Mouse (Mus musculus) right cerebral cortex, postnatal 4 days (tissue): ENCODE data around the gene Aldoart2.
"Not testable (repeated sequence)": the region's sequence is repeated elsewhere in the genome, so short reads cannot be mapped to it uniquely, and the experiment has no call there.

Experiments
- DNase-seq: peaks from one replicate; pipeline ENCODE4 v3.0.0-alpha.2; 2022

Gene Aldoart2

GRCm38 (mm10) chr12:55586936-55587335, 21.9 kb downstream of the Aldoart2 start:
- not testable (repeated sequence) for DNase-seq

DNA sequence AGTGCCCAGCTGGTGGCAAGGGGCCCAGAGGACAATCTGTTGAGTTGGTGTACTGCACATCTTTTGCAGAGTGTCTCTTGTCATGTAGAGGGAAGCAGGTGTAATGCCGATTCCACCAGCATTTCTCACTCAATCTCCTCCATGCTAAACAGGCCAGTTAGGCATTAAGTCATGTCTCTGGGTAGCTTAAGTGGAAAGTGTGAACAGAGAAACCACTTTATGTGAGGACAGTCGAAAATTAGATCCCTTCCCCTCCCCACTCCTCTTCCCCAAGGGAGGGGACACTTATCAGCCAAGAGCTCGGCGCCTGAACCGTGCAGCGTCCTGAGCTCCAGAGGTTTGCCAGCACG, 33.5 kb downstream of the Aldoart2 start:
- DNase-seq, result no peak

- DNase-seq, result peak; percentile 41
Observed at GRCm38 (mm10) chr12:55598887-55599561, 34.0 kb downstream of the Aldoart2 start, which contains the start of gene Insm2. Gene Insm2, plus strand, starts transcription at chr12:55599427.

GRCm38 (mm10) chr12:55599639-55600502, 34.8 kb downstream of the Aldoart2 start:
- DNase-seq, result peak; percentile 39

DNA sequence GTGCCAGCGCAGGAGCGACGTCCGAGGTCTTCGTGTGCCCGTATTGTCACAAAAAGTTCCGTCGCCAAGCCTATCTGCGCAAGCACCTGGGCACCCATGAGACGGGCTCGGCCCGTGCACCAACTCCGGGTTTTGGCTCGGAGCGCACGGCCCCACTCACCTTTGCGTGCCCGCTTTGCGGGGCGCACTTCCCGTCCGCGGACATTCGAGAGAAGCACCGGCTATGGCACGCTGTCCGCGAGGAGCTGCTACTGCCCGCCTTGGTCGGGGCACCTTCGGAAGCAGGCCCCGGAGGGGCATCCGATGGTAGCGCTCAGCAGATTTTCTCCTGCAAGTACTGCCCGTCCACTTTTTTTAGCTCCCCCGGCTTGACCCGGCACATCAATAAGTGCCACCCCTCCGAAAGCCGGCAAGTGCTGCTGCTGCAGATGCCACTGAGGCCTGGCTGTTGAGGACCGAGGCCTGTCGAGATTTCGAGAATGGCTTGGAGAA, 35.5 kb downstream of the Aldoart2 start:
- peak; percentile 9 for DNase-seq

GRCm38 (mm10) chr12:55604411-55604810, 39.4 kb downstream of the Aldoart2 start:
- no peak for DNase-seq

GRCm38 (mm10) chr12:55607902-55608301, 42.9 kb downstream of the Aldoart2 start:
- no peak for DNase-seq

DNA sequence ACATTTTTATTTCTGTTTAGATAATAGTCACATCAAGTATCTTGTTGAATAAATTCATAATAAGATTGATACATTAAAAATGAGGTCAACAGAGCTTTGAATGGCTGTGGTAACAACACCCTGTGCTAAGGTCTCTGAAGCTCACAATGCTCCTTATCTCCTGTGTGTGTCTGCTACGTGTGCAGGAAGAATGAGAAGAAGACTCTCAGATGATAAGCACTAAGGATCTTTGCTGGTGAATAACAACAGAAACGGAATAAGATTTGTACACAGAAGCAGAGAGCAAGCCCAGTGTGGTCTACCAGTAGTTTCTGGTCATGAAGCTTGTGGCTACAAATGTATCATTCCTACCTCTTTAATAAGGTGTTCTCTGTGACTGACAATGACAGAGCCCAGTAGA, 45.8 kb downstream of the Aldoart2 start:
- DNase-seq, result no peak
